Mouse (Mus musculus) midbrain, embryonic 15.5 days (tissue): Measurements from ENCODE around the gene 4921536K21Rik. TPM values are rescaled to one million over a fixed set of nuclear protein-coding genes. Genes with fewer than 3 reads are reported as not detected.
"Not testable (repeated sequence)": the region's sequence is repeated elsewhere in the genome, so short reads cannot be mapped to it uniquely, and the experiment has no call there.

Experiments
- ATAC-seq: fragments of 200-750 bp; cut with Nextera tagmentation; replicated peaks from 2 replicates; pipeline ENCODE4 v1.8.0; 2017; ENCODE audit warnings: moderate TSS enrichment
- H3K27ac ChIP-seq: fragments of 300-500 bp; sonication (generic); 2 replicates; pipeline ENCODE4 v1.5.1; 2015; ENCODE audit warnings: mild to moderate bottlenecking, inconsistent platforms
- H3K27me3 ChIP-seq: fragments of 300-500 bp; sonication (generic); replicated peaks from 2 replicates; pipeline ENCODE4 v1.6.1; 2015; ENCODE audit warnings: inconsistent platforms
- H3K36me3 ChIP-seq: fragments of 300-500 bp; sonication (generic); replicated peaks from 2 replicates; pipeline ENCODE4 v1.6.1; 2015; ENCODE audit warnings: inconsistent platforms
- H3K4me1 ChIP-seq: fragments of 300-500 bp; sonication (generic); 2 replicates; pipeline ENCODE4 v1.6.1; 2015; ENCODE audit warnings: inconsistent platforms
- H3K4me2 ChIP-seq: fragments of 300-500 bp; sonication (generic); 2 replicates; pipeline ENCODE4 v1.6.1; 2015; ENCODE audit warnings: inconsistent platforms, mild to moderate bottlenecking, moderate library complexity
- H3K4me3 ChIP-seq: fragments of 300-500 bp; sonication (generic); 2 replicates; pipeline ENCODE4 v1.5.1; 2015; ENCODE audit warnings: mild to moderate bottlenecking, inconsistent platforms
- H3K9ac ChIP-seq: fragments of 300-500 bp; sonication (generic); 2 replicates; pipeline ENCODE4 v1.6.1; 2015; ENCODE audit warnings: mild to moderate bottlenecking, inconsistent platforms
- H3K9me3 ChIP-seq: fragments of 300-500 bp; sonication (generic); 2 replicates; pipeline ENCODE4 v1.6.1; 2016; ENCODE audit warnings: inconsistent platforms
- WGBS: fragments of 180-500 bp; shearing (Covaris S2); methylation state at CpG from one replicate; pipeline ENCODE4 v1.1.7; 2015; ENCODE audit warnings: mixed read lengths; 5-methylcytosine and 5-hydroxymethylcytosine counted together
- polyA plus RNA-seq: library from polyadenylated mRNA; unstranded; fragments of >200 nt; fragmentation: Nextera tagmentation; extraction: Ambion mirVana; gene quantifications from 2 replicates; pipeline ENCODE4 v1.2.1, GENCODE M21; 2015

4921536K21Rik gene
- polyA plus RNA-seq, 1 experiment from 2014 or later, result 0.90 TPM

DNA sequence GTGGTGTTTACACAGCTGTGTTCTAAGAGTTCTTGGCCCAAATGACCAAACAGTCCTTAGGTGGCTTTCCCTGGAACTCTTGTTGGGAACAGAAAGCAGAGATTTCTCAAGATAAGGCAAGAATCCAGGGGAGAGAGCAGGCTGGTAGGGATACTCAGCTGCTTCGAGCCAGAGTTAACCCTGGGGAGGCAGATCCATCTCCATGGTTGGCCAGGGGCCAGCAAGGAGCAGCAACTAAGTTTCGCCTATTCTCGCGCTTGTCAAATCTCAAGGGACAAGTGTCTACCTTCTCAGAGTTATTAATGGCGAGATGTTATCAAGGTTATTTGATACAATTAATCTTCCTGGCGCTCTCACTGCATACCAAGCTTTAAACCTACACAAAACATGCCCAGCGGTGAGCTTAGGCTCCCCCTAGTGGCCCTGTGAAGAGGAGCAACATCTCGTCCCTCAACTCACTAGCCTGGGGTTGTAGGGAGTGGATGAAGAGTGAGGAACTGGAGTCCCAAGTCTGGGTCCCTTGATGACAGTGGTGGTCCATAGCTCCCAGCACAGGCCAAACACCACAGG is 26.5 kb upstream of the 4921536K21Rik start:
- WGBS, result 30% methylated on average over 8 of the region's 8 CpGs

DNA sequence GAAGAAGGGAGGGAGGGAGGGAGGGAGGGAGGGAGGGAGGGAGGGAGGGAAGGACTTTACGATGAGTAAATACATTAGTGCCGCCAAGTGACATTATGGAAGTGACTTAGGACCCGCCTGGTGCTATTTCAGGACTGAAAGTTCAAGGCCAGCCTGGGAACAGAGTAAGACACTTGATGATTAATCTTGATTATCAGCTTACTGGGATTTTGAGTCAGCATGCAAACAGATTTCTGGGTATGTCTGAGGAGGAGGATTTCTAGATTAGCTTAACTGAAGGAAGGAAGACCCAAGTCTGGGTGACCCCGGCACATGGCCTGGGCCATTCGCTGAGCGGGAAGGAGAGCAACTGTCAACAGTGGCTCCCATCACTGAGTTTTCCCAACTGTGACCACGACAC is 25.6 kb upstream of the 4921536K21Rik start:
- WGBS, result 95% methylated on average over 7 of the region's 7 CpGs
- H3K4me2 ChIP-seq, result no peak overlapping the region

More for the DNA sequence above, 26.5 kb upstream of the 4921536K21Rik start:
- H3K27ac ChIP-seq, result no peak overlapping the region
- no peaks in the 10 kb centered on the region for H3K4me1 ChIP-seq
- ATAC-seq, result no peak
- no peaks in the 10 kb centered on the region for H3K36me3 ChIP-seq
- no peak overlapping the region for H3K4me3 ChIP-seq
- no peaks in the 10 kb centered on the region for H3K9me3 ChIP-seq
- no peaks in the 10 kb centered on the region for H3K27me3 ChIP-seq
- H3K4me2 ChIP-seq, result no peak overlapping the region
- H3K9ac ChIP-seq, result no peak overlapping the region

DNA sequence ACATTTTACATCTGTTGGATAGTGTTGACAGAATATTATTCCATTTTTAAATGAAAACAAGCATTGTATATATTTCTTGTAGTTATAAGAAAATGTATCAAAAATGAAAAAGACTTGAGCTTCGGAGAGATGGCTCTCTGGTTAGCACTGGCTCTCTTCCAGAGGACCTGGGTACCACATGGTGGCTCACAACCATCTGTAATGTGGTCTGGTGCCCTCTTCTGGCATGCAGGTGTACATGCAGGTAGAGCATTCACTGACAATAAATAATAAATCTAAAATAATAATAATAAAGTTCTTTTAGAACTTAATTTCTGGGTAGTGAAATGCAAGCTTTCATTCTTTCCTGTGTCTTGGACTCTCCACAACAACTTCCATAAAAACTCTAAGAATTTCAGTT is 23.8 kb upstream of the 4921536K21Rik start:
- Histone ChIP-seq H3K9ac (no peak overlapping the region), H3K27ac (no peak overlapping the region), H3K4me2 (no peak overlapping the region), H3K9me3 (no peaks in the 10 kb centered on the region), H3K27me3 (0 out of 2 replicates have a peak, but pooled peaks cover 4% of the 10 kb centered on the region), H3K36me3 (no peaks in the 10 kb centered on the region), H3K4me3 (no peak overlapping the region), H3K4me1 (peaks cover 6% of the 10 kb centered on the region; the same call in 1 of the 2 replicates)
- ATAC-seq, result no peak
- WGBS, result 57% methylated on average over 1 of the region's 1 CpGs

More for the DNA sequence above, 25.6 kb upstream of the 4921536K21Rik start:
- Histone ChIP-seq H3K27me3 (0 out of 2 replicates have a peak, but pooled peaks cover 4% of the 10 kb centered on the region), H3K4me1 (no peaks in the 10 kb centered on the region), H3K9me3 (no peaks in the 10 kb centered on the region), H3K9ac (no peak overlapping the region), H3K27ac (no peak overlapping the region), H3K4me3 (no peak overlapping the region), H3K36me3 (no peaks in the 10 kb centered on the region)
- no peak for ATAC-seq

DNA sequence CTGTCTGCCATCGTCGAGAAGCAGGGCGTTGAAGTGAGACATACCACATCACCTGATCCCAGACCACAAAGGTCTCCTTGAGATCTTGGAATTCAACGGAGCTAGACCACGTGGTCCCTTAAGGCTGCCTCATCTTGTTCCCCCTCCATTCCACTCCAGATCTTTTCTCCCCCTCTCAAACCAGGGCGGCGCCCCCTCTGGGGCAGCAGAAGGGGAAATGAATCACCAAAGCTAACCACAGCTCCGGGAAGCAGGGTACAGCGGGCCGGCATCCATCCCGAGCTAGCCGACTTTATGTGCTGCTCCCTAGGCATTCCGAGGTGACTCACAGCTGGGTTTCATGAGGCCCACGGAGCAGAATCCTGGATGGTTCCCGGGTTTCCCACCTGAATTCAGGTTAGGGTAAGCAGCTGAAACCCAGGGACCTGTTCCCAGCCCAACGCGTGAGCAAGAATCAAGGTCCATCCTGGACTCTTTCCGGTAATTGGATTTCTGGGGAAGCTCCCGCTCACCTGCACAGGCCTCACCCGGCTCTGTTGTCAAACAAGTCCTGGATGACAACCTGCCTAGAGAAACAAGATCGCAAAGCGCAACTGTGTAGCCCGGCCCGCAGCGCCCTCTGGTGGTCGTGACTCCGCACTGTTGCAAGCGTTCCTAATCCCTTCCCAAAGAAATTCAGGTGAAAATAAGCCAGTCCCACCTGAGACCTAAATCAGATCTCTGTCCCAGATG is 19.4 kb upstream of the 4921536K21Rik start, which contains the start of gene Slc35e4:
TSS of gene Slc35e4 (minus strand) at position 556 of the 732 bp plus-strand sequence.
- under 1% methylated on average over 27 of the region's 28 CpGs for whole genome bisulfite sequencing

DNA sequence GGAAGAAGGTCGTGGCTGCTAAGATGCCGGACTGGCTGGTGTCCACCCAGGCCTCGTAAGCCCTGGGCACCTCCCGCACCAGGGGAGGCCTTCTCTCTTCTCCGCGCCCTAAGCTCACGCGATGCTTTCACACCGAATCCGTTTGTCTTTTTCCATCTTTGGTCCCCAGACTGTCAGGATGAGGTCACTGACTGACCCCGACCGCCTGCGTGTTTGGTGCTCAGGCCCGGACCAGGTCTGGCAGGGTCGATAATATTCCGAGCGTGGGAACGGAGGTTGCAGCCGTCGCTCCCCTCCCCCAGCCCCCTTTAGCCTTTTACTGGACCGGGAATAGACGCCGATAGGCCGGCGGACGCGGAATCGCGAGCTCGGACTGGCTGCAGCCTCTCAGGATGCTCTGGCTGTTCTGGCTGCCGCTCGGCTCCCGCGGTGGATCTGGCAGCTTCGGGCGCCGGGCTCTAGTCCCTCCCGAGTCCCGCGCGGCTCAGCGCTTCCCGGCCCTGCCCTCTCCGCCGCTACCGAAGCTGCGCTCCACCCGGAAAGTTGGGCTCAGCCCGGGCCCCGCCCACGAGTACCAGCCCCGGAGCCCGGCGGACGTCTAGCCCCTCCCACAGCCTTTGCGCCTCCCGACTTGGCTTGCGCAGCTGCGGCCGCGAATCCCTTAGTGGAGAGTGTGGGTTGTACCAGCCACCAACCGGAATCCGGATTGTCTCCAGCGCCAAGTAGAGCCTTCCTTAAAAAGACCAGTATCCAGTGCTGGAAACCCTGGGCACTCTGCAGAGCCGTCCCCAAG is 18.6 kb upstream of the 4921536K21Rik start:
- Histone ChIP-seq H3K27ac (peak overlapping the region; percentile 83), H3K36me3 (no peaks in the 10 kb centered on the region), H3K9ac (peak overlapping the region; percentile 65), H3K27me3 (0 out of 2 replicates have a peak, but pooled peaks cover 4% of the 10 kb centered on the region), H3K4me2 (peak overlapping the region; percentile 97), H3K4me1 (peaks cover 49% of the 10 kb centered on the region), H3K4me3 (peak overlapping the region; percentile 73), H3K9me3 (no peaks in the 10 kb centered on the region)
- ATAC-seq, result peak; percentile 91
- WGBS, result under 1% methylated on average over 65 of the region's 65 CpGs

More for the DNA sequence above, 19.4 kb upstream of the 4921536K21Rik start, which contains the start of gene Slc35e4:
- Histone ChIP-seq H3K9ac (peak within 1 kb of the TSS; percentile 65), H3K4me2 (peak within 1 kb of the TSS; percentile 97), H3K4me3 (peak within 1 kb of the TSS; percentile 73), H3K36me3 (no peaks in the 10 kb centered on the region), H3K4me1 (peaks cover 46% of the 10 kb centered on the region), H3K9me3 (no peaks in the 10 kb centered on the region), H3K27ac (peak within 1 kb of the TSS; percentile 83), H3K27me3 (0 out of 2 replicates have a peak, but pooled peaks cover 4% of the 10 kb centered on the region)
- peak; percentile 78 for ATAC-seq

DNA sequence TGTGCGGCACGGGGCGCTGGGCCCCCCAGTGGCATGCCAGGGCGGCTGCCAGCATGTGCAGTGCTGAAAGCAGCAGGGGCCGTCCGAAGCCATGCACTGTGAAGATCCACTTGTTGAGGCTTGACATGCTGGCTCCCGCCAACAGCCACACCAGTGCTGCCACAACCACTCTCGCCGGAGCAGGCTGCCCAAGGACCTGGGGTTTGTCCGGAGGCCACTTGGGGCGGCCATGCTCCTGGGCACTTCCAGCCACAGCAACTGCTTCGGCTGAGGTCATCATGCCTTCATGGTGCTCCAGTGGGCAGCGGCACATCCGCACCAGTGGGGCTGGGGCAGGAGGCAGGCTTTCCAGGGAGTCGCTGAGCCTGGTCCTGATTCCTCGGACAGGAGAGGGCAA is 18.0 kb upstream of the 4921536K21Rik start:
- peak overlapping the region; percentile 83 for H3K27ac ChIP-seq
- peak overlapping the region; percentile 97 for H3K4me2 ChIP-seq
- H3K4me3 ChIP-seq, result peak overlapping the region; percentile 73
- WGBS, result 1% methylated on average over 16 of the region's 16 CpGs
- H3K4me1 ChIP-seq, result peaks cover 49% of the 10 kb centered on the region
- H3K9me3 ChIP-seq, result no peaks in the 10 kb centered on the region
- H3K9ac ChIP-seq, result peak overlapping the region; percentile 65
- 0 out of 2 replicates have a peak, but pooled peaks cover 4% of the 10 kb centered on the region for H3K27me3 ChIP-seq
- H3K36me3 ChIP-seq, result no peaks in the 10 kb centered on the region
- ATAC-seq, result no peak; the same call in 1 of the 2 replicates

DNA sequence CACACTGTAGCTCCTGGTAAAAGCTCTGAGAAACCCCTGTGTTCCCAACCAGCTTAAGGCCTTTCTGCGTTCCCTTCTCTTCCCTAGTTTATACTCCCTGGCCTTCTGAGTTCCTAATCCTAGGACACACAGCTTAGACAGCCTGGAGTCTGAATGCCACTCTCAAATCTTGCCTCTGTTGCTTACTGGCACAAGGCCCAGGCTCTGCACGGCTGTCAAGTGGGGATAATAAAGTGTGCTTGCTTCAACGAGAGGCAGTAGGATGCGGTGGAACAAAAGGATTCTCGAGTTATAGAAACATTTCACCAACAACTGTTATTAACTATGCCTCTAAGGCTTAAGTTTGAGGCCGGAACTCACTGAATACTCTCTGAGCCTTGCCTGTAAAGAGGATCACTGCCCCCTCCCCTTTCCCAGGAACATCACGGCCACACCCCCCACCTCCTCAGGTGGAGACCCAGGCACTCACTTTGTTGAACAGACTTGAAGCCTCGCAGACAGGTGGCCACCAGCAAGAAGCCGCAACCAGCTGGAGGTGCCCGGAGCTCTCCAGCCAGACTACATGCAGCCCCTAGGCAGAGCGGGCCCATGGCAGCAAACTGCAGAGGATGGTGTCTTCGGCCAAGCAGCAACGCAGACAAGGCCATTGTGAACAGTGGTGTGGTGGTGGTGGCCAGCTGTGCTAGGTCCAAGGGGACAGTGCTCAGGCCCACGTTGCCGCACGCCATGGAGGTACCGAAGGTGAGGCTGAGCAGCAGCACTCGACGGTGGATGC is 17.4 kb upstream of the 4921536K21Rik start:
- peak overlapping the region; percentile 97 for H3K4me2 ChIP-seq
- peak overlapping the region; percentile 73 for H3K4me3 ChIP-seq
- peak overlapping the region; percentile 65 for H3K9ac ChIP-seq
- no peaks in the 10 kb centered on the region for H3K36me3 ChIP-seq
- peak; percentile 22 for ATAC-seq
- 10% methylated on average over 19 of the region's 19 CpGs for WGBS
- H3K27me3 ChIP-seq, result 0 out of 2 replicates have a peak, but pooled peaks cover 4% of the 10 kb centered on the region
- H3K27ac ChIP-seq, result peak overlapping the region; percentile 83
- no peaks in the 10 kb centered on the region for H3K9me3 ChIP-seq
- peaks cover 49% of the 10 kb centered on the region for H3K4me1 ChIP-seq

DNA sequence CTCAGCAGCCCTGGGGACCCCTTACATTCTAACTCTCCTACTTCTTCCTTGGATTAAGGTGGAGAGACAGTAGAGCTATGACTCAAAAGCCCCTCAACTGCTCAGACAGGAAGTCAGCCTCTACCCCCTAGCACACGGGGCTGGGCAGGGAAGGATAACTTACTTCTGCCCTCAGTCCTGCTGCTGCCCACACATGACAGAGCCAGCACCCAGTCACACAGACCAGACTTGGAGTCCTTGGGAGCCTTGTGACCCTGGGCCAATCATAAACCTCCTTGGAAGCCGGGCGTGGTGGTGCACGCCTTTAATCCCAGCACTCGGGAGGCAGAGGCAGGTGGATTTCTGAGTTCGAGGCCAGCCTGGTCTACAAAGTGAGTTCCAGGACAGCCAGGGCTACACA is 16.5 kb upstream of the 4921536K21Rik start:
- 87% methylated on average over 6 of the region's 6 CpGs for WGBS
- H3K36me3 ChIP-seq, ATAC-seq, H3K9me3 ChIP-seq, H3K27ac ChIP-seq, H3K27me3 ChIP-seq: not testable (repeated sequence)
- H3K4me1 ChIP-seq, result peaks cover 49% of the 10 kb centered on the region
- H3K4me3 ChIP-seq, result peak overlapping the region; percentile 73
- peak overlapping the region; percentile 97 for H3K4me2 ChIP-seq
- peak overlapping the region; percentile 11; the same call in 1 of the 2 replicates for H3K9ac ChIP-seq

DNA sequence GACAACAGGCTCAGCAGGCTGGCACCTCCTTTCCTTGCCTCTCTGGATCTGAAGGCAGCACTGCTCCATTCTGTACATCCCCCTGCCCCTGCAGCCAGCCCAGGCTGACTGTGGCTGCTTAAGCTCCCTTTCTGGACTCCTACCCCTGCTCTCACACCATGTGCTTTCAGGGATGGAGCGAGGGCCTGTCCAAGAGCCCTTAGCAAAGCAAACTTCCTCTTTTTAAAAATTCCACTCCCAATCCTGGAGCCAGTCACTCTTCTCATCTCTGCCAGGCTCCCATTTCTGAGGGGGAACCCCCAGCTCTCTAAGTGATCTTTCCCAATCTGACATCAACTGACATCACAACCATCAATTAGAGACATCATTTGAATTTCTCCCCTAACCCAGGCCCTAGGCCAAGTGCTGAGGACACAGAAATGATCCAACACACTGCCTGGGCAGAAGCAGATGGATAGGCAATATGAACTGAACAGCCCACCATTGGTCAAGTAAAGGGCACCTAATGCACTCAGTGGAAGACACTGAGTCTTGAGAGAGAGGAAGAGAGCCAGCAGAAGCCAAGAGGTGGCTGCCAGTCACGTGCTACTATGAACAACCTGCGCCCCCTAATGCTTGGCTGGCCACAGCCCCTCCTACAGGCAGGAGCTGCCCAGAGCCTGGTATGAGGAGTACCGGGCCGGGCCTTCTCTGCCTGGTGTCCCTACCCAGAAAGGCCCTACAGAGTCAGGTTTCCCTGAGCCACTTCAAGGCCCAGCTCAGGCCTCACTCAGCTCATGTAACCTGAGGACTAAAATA is 15.8 kb upstream of the 4921536K21Rik start:
- H3K9ac ChIP-seq, result peak overlapping the region; percentile 11; the same call in 1 of the 2 replicates
- H3K27ac ChIP-seq, result no peak overlapping the region
- H3K4me2 ChIP-seq, result peak overlapping the region; percentile 97
- no peaks in the 10 kb centered on the region for H3K9me3 ChIP-seq
- peak overlapping the region; percentile 73 for H3K4me3 ChIP-seq
- ATAC-seq, result no peak
- H3K36me3 ChIP-seq, result 0 out of 2 replicates have a peak, but pooled peaks cover 2% of the 10 kb centered on the region
- no peaks in the 10 kb centered on the region for H3K27me3 ChIP-seq
- 53% methylated on average over 5 of the region's 5 CpGs for WGBS
- H3K4me1 ChIP-seq, result peaks cover 49% of the 10 kb centered on the region

DNA sequence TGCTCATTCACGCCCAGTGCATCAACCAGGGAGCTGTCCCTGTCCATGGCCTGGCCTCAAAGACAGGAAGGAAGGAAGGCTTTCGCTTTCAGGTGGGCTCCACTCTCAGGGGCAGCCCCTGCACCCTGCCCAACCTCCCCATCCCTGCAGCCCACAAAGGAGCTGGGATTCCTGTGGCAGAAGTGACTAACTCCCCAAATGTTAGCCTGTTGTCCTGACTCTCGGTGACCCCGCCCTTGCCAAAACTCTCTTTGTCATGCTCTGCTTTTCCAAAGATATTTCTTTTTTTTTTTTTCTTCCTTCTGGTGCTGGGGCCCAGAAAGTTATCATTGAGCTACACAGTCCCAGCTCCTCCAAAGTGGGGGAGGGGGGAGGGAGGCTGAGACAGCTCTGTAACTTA is 14.3 kb upstream of the 4921536K21Rik start:
- 0 out of 2 replicates have a peak, but pooled peaks cover 2% of the 10 kb centered on the region for H3K36me3 ChIP-seq
- no peak overlapping the region for H3K27ac ChIP-seq
- no peak for ATAC-seq
- H3K4me1 ChIP-seq, result peaks cover 47% of the 10 kb centered on the region
- H3K27me3 ChIP-seq, result no peaks in the 10 kb centered on the region
- H3K9ac ChIP-seq, result no peak overlapping the region
- H3K9me3 ChIP-seq, result no peaks in the 10 kb centered on the region
- WGBS, result 90% methylated on average over 4 of the region's 4 CpGs
- no peak overlapping the region for H3K4me3 ChIP-seq
- H3K4me2 ChIP-seq, result no peak overlapping the region

DNA sequence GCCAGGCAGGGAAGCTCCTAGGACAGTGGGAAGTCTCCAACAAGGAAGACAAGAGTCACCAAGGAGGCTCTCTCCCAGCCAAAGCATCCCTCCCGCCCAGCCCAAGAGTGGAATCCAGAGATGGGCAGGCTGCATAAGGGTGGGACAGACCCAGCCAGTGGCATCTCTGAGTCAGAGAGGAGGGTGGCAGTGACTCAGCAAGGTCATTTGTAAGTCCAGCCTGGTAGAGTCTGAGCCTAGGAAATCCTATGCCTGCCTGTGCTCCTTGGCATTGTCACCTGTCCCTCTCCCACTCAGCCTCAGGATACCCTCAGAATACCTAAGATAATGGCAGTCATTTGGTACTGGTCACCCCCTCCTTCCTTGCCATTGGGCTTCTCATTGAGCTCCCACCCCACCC is 10.5 kb upstream of the 4921536K21Rik start:
- Histone ChIP-seq H3K9me3 (no peaks in the 10 kb centered on the region), H3K27ac (no peak overlapping the region)
- ATAC-seq, result no peak

More for the DNA sequence above, 10.5 kb upstream of the 4921536K21Rik start:
- peaks cover 20% of the 10 kb centered on the region for H3K4me1 ChIP-seq
- 0 out of 2 replicates have a peak, but pooled peaks cover 2% of the 10 kb centered on the region for H3K36me3 ChIP-seq
- H3K9ac ChIP-seq, result no peak overlapping the region
- no peak overlapping the region for H3K4me3 ChIP-seq
- no peak overlapping the region for H3K4me2 ChIP-seq
- WGBS, result 100% methylated on average over 1 of the region's 1 CpGs
- no peaks in the 10 kb centered on the region for H3K27me3 ChIP-seq
